Mouse (Mus musculus) lung, embryonic 16.5 days (tissue): Measurements from ENCODE around the gene Art1. TPM values are rescaled to one million over a fixed set of nuclear protein-coding genes. Genes with fewer than 3 reads are reported as not detected.

ENCODE experiments used
- ATAC-seq: fragments of 200-750 bp; cut with Nextera tagmentation; 2 replicates; pipeline ENCODE4 v1.8.0; 2017; ENCODE audit warnings: low read depth, mild to moderate bottlenecking, moderate library complexity
- H3K27ac ChIP-seq: fragments of 300-500 bp; sonication (generic); 2 replicates; pipeline ENCODE4 v1.5.1; 2014; ENCODE audit warnings: mild to moderate bottlenecking, control low read depth, low read length
- H3K27me3 ChIP-seq: fragments of 300-500 bp; sonication (generic); 2 replicates; pipeline ENCODE4 v1.6.1; 2014; ENCODE audit warnings: low read depth, low read length, mixed read lengths; ENCODE audit not compliant: control insufficient read depth, insufficient read depth
- H3K36me3 ChIP-seq: fragments of 300-500 bp; sonication (generic); 2 replicates; pipeline ENCODE4 v1.6.1; 2014; ENCODE audit warnings: low read length; ENCODE audit not compliant: control insufficient read depth, insufficient read depth
- H3K4me1 ChIP-seq: fragments of 300-500 bp; sonication (generic); replicated peaks from 2 replicates; pipeline ENCODE4 v1.6.1; 2014; ENCODE audit warnings: low read length, mixed read lengths; ENCODE audit not compliant: control insufficient read depth, insufficient read depth
- H3K4me2 ChIP-seq: fragments of 300-500 bp; sonication (generic); 2 replicates; pipeline ENCODE4 v1.6.1; 2014; ENCODE audit warnings: low read depth, low read length, control low read depth
- H3K4me3 ChIP-seq: fragments of 300-500 bp; sonication (generic); 2 replicates; pipeline ENCODE4 v1.5.1; 2014; ENCODE audit warnings: mild to moderate bottlenecking, low read length, control low read depth
- H3K9ac ChIP-seq: fragments of 300-500 bp; sonication (generic); 2 replicates; pipeline ENCODE4 v1.6.1; 2014; ENCODE audit warnings: low read length, control low read depth
- H3K9me3 ChIP-seq: fragments of 300-500 bp; sonication (generic); 2 replicates; pipeline ENCODE4 v1.6.1; 2016; ENCODE audit warnings: low read length; ENCODE audit not compliant: control insufficient read depth
- WGBS: fragments of 180-500 bp; shearing (Covaris S2); extraction: QIAGEN DNeasy Blood & Tissue Kit; methylation state at CpG from one replicate; pipeline ENCODE4 v1.1.7; 2014; 5-methylcytosine and 5-hydroxymethylcytosine counted together
- polyA plus RNA-seq: library from polyadenylated mRNA; unstranded; fragments of >200 nt; fragmentation: Nextera tagmentation; extraction: Ambion mirVana; gene quantifications from 2 replicates; pipeline ENCODE4 v1.2.1, GENCODE M21; 2015

Gene Art1
- 1.1 and 1.9 TPM in 2 replicates for polyA plus RNA-seq

DNA sequence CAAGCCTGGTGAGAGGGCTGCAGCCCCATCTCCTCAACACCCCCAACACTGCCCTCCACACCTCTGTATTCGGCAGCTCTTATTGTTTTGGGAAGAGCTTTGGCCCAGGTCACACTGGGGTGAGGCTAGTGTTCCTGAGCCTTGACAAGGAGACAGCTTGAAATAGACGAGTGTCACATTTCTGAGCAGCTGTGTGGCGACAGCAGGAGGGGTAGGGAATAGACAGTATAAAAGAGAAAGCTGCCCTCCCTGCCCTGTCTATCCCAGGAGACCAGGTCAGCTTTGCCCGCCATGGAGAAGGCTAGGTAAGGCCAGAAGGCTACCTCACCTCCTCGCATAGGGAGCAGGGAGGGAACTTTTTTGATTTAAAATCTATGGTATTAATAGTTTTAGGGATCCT is at the start of gene Art1:
TSS of gene Art1 (plus strand) at position 257 of the 400 bp plus-strand sequence.
- ATAC-seq, result no peak
- no peaks in the 10 kb centered on the region for H3K27me3 ChIP-seq
- H3K9me3 ChIP-seq, result no peaks in the 10 kb centered on the region
- H3K36me3 ChIP-seq, result no peaks in the 10 kb centered on the region
- H3K4me1 ChIP-seq, result peaks cover 17% of the 10 kb centered on the region
- no peak within 1 kb of the TSS for H3K27ac ChIP-seq
- peak within 1 kb of the TSS; percentile 57; the same call in 1 of the 2 replicates for H3K4me2 ChIP-seq
- 57% methylated on average over 5 of the region's 5 CpGs for WGBS
- H3K9ac ChIP-seq, result no peak within 1 kb of the TSS
- no peak within 1 kb of the TSS for H3K4me3 ChIP-seq

DNA sequence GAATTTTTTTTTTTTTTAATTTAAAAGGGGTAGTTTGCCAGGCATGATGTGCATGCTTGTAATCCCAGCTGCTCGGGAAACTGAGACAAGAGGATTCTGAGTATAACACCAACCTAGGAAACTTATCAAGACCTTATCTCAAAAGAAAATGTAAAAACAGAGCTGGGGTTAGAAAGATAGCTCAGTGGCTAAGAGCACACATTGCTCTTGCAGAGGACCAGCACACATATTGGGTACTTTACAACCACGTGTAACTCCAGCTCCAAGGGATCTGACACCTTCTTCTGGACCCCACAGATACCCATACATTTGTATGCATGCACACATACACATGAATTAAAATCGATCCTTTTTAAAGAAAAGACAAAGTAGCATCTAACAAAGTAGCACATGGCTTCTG is 40.2 kb upstream of the Art1 start:
- no peaks in the 10 kb centered on the region for H3K9me3 ChIP-seq
- no peaks in the 10 kb centered on the region for H3K27me3 ChIP-seq
- H3K27ac ChIP-seq, result no peak overlapping the region
- no peak overlapping the region for H3K9ac ChIP-seq
- H3K36me3 ChIP-seq, result peaks cover 10% of the 10 kb centered on the region; the same call in 1 of the 2 replicates
- no peak overlapping the region for H3K4me2 ChIP-seq
- no peak overlapping the region for H3K4me3 ChIP-seq
- ATAC-seq, result no peak
- 87% methylated on average over 3 of the region's 3 CpGs for WGBS
- H3K4me1 ChIP-seq, result peaks cover 14% of the 10 kb centered on the region

DNA sequence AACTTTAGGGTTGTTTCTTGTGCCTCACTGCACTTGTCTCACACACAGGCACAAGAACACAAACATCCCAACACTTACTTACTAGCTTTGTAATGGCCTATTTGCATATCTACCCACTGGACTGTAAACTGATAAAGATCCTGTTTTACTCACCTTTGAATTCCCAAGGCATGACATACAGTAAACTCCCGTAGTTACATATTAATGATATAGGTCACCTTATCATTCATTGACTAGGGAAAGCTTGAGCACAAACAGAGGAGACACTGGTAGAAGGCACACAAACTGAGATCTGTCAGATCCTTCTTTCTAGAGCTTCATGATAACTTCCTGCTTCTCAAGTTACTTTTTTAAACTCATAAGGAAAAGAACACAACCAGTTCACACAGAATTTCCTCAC is 39.3 kb upstream of the Art1 start:
- no peak for ATAC-seq
- Histone ChIP-seq H3K27ac (no peak overlapping the region), H3K9me3 (no peaks in the 10 kb centered on the region), H3K4me1 (peaks cover 18% of the 10 kb centered on the region), H3K4me2 (no peak overlapping the region), H3K36me3 (peaks cover 8% of the 10 kb centered on the region; the same call in 1 of the 2 replicates), H3K9ac (no peak overlapping the region), H3K4me3 (no peak overlapping the region), H3K27me3 (no peaks in the 10 kb centered on the region)
- WGBS, result 71% methylated on average over 1 of the region's 1 CpGs

DNA sequence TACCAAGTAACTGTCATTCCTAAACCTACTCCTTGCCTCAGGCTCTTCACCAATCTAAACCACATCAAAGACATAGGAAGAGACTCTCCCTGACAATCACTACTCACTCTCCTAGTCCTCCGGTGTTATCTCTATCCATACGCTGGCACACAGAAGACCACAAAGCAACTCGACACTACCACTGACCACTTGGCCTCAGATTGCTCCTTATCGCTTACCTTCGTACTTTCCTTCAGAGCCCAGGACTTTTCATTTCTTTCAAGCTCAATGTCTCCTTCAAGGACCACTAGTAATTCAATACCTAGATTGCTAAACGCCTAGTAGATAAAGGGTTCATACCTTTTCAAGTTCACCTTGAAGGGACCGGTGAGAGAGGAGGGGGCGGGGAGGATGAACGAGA is 37.7 kb upstream of the Art1 start:
- Histone ChIP-seq H3K9me3 (no peaks in the 10 kb centered on the region), H3K27me3 (no peaks in the 10 kb centered on the region)
- WGBS, result 48% methylated on average over 9 of the region's 9 CpGs

DNA sequence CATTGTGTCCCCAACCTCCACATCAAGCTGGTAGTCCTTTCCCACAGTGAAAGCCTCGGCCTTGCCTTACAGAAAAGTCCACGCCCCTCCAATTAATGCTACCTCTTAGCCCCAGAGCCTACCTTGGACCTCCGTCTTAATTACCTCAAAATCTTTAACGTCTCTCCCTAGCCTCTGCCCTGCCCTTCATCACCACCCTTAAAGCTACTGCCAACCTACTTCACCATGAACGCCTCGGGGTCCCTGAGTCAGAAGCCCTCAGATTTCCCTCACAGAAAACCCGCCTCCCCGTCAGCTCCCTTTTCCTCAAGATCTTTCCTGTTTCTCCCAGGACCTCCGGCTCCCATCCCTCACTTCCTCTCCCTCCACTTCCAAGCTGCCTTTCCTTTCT is 36.9 kb upstream of the Art1 start:
- Histone ChIP-seq H3K4me3 (peak overlapping the region; percentile 78), H3K9me3 (no peaks in the 10 kb centered on the region), H3K4me1 (peaks cover 18% of the 10 kb centered on the region), H3K9ac (peak overlapping the region; percentile 77), H3K36me3 (peaks cover 4% of the 10 kb centered on the region; the same call in 1 of the 2 replicates), H3K27ac (peak overlapping the region; percentile 66), H3K27me3 (no peaks in the 10 kb centered on the region), H3K4me2 (peak overlapping the region; percentile 58)
- peak; percentile 13 for ATAC-seq
- 0% methylated on average over 9 of the region's 9 CpGs for whole genome bisulfite sequencing

More for the DNA sequence above, 37.7 kb upstream of the Art1 start:
- ATAC-seq, result no peak
- peak overlapping the region; percentile 58 for H3K4me2 ChIP-seq
- peak overlapping the region; percentile 77; the same call in 1 of the 2 replicates for H3K9ac ChIP-seq
- H3K36me3 ChIP-seq, result peaks cover 8% of the 10 kb centered on the region; the same call in 1 of the 2 replicates
- H3K4me1 ChIP-seq, result peaks cover 18% of the 10 kb centered on the region
- H3K4me3 ChIP-seq, result peak overlapping the region; percentile 78
- no peak overlapping the region for H3K27ac ChIP-seq

DNA sequence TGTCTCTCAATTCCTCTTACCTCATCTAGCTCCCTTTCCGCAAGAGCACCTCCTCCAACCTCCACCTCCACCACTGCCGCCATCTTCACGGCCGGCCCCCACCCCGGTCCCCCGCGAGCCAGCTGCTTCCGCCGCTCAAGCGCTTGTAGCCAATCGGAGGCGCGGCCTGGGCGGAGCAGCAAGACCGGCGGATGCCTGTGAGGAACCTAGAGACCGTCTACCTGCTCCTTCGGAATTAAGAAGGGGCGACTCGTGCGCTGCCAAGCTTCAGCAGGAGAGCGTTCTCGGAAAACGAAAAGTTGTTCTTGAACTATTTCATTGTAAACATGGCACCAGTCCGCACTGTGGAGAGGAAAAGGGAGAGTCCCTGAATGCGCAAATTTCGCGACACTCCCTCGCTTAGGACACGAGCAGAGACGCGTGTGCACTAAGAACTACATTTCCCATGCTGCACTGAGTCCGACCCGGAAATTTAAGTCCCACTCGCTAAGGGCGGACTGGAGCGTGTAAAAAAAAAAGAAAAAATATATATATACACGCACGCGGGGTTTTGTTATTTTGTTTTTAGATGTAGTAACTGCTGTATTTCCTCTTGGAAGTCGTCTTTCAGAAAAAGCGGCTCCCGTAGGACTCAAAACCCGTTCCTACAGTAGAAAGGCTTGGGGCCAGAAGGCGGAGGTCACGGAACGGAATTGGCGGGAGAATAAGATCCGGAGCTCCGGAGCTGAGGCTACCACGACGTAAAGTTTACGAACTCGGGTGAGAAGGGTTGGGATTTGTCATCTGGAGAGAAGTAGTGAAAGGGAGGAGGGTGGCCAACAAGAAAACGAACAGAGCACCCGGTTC is 36.3 kb upstream of the Art1 start, which contains the start of the genes Rnf121, Xndc1 and Xntrpc:
TSS of gene Rnf121 (minus strand) at position 424 of the 846 bp plus-strand sequence.
TSS of gene Xndc1 (plus strand) at position 466 of the 846 bp plus-strand sequence.
TSS of gene Xntrpc (plus strand) at position 668 of the 846 bp plus-strand sequence.
- Histone ChIP-seq H3K27ac (peak within 1 kb of the TSS; percentile 83), H3K4me3 (peak within 1 kb of the TSS; percentile 78), H3K27me3 (no peaks in the 10 kb centered on the region), H3K4me1 (peaks cover 18% of the 10 kb centered on the region), H3K36me3 (peaks cover 4% of the 10 kb centered on the region; the same call in 1 of the 2 replicates), H3K9me3 (no peaks in the 10 kb centered on the region), H3K4me2 (peak within 1 kb of the TSS; percentile 58), H3K9ac (peak within 1 kb of the TSS; percentile 77)
- ATAC-seq, result peak; percentile 99
- under 1% methylated on average over 56 of the region's 56 CpGs for WGBS

DNA sequence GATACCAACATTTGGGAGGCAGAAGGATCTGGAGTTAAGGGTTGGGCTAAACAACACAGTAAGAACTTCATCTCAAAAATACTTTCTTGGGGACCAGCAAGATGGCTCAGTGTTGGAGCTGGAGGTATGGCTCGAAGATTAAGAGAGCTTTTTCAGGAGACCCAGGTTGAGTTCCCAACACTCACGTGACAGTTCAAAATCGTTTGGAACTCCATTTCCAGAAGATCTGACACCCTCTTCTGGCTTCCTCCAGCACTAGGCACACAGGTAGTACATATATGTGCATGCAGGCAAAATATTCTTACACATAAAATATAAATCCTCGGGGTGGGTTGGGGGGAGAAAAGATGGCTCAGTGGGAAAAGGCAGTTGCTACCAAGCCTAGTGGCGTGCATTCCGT is 35.2 kb upstream of the Art1 start:
- 53% methylated on average over 6 of the region's 6 CpGs for WGBS
- ATAC-seq, result no peak

DNA sequence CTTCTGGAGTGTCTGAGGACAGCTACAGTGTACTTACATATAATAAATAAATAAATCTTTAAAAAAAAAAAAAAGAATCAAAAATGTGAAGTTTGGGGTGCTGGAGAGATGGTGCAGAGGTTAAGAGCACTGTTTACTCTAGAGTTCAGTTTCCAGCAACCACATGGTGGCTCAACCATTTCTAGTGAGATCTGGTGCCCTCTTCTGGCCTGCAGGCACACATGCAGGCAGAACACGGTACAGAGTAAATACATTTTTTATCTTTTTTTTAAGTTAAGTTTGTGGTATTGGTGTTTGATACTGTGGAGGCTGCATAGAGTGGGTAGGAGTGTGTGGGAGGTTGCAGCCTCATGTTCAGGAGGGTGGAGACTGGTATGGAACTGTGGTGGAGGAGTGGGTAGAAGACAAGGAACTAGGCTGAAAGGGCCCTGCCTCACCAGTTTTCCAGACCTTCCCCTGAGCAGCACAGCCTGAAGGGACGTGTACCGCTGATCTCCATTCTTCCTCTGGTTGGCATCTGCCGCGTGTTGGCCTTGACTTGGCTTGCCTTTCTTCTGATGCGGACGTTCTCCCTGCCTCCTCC is 24.7 kb upstream of the Art1 start:
- Histone ChIP-seq H3K36me3 (peaks cover 39% of the 10 kb centered on the region), H3K9me3 (no peaks in the 10 kb centered on the region), H3K27ac (no peak overlapping the region), H3K4me1 (no peaks in the 10 kb centered on the region), H3K9ac (no peak overlapping the region), H3K4me2 (no peak overlapping the region), H3K27me3 (no peaks in the 10 kb centered on the region), H3K4me3 (no peak overlapping the region)
- WGBS, result 81% methylated on average over 7 of the region's 7 CpGs
- no peak for ATAC-seq

More for the DNA sequence above, 35.2 kb upstream of the Art1 start:
- Histone ChIP-seq H3K4me3 (peak overlapping the region; percentile 78), H3K27ac (no peak overlapping the region; the same call in 1 of the 2 replicates), H3K36me3 (peaks cover 5% of the 10 kb centered on the region; the same call in 1 of the 2 replicates), H3K27me3 (no peaks in the 10 kb centered on the region), H3K9me3 (no peaks in the 10 kb centered on the region), H3K4me2 (peak overlapping the region; percentile 58), H3K9ac (peak overlapping the region; percentile 77), H3K4me1 (peaks cover 18% of the 10 kb centered on the region)

DNA sequence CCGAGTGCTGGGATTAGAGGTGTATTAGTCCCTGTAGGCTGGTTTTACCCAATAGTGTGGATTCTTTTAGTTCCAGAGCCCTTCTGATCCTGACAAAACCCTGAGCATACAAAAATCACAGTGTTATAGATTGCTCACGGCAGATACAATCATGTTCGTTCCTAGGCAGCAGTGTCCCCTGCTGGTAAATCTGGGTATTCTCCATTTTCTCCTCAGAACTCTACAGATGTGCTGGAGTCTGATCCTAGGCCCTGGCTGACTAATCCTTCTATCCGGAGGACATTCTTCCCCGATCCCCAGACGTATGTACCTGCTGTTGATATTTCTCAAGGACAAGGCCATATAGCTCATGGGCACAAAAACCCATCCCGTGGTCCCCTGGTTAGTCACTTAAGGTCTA is 23.0 kb upstream of the Art1 start:
- no peak overlapping the region for H3K9ac ChIP-seq
- H3K4me1 ChIP-seq, result no peaks in the 10 kb centered on the region
- H3K27ac ChIP-seq, result no peak overlapping the region
- H3K4me2 ChIP-seq, result no peak overlapping the region
- H3K9me3 ChIP-seq, result no peaks in the 10 kb centered on the region
- no peaks in the 10 kb centered on the region for H3K27me3 ChIP-seq
- H3K4me3 ChIP-seq, result no peak overlapping the region
- WGBS, result 73% methylated on average over 7 of the region's 7 CpGs
- peaks cover 42% of the 10 kb centered on the region for H3K36me3 ChIP-seq
- ATAC-seq, result no peak
